In genomic region chr9:115778862-115779261, GRCm38 (mm10) we compare ENCODE assay signal across 28 mouse cellular contexts.
DNase-seq lines count a peak whose midpoint lies in the region; ATAC-seq and TF ChIP-seq lines count a peak whose summit lies in the region.
"Had no signal": no experiment of that assay in that cellular context is flagged by ENCODE, and none has a peak within 500 bp of the region (broad histone marks: within the 10 kb centered on the region; RNA-seq: fewer than 3 reads in every experiment).

No protein-coding gene starts in this region.

- H3K36me3 ChIP-seq in heart, embryonic 11.5 days (ENCODE audit: control insufficient read depth, insufficient read depth, low read length), result no peaks in the 10 kb centered on the region
- H3K36me3 ChIP-seq in kidney, embryonic 15.5 days, result no peaks in the 10 kb centered on the region
- H3K36me3 ChIP-seq in lung, embryonic 14.5 days (ENCODE audit: insufficient read depth), result no peaks in the 10 kb centered on the region
- H3K36me3 ChIP-seq: embryonic facial prominence, embryonic 12.5 days; forebrain, embryonic 10.5 days; forebrain, embryonic 15.5 days; hindbrain, embryonic 13.5 days; limb, embryonic 10.5 days; limb, embryonic 15.5 days; liver, embryonic 13.5 days had no signal

- H3K27me3 ChIP-seq in heart, embryonic 11.5 days (ENCODE audit: control insufficient read depth, insufficient read depth, low read length), result no peaks in the 10 kb centered on the region
- no peaks in the 10 kb centered on the region; the same call in 1 of the 2 replicates for H3K27me3 ChIP-seq in kidney, embryonic 15.5 days
- H3K27me3 ChIP-seq in lung, embryonic 14.5 days (ENCODE audit: insufficient read depth, low read length), result no peaks in the 10 kb centered on the region
- H3K27me3 ChIP-seq: embryonic facial prominence, embryonic 12.5 days; forebrain, embryonic 15.5 days; hindbrain, embryonic 13.5 days; limb, embryonic 15.5 days; liver, embryonic 13.5 days had no signal

- H3K4me3 ChIP-seq in heart, embryonic 11.5 days (ENCODE audit: low read depth, low read length), result no peak overlapping the region
- no peak overlapping the region for H3K4me3 ChIP-seq in kidney, embryonic 15.5 days (replicated peaks)
- H3K4me3 ChIP-seq in lung, embryonic 14.5 days (ENCODE audit: low read depth, low read length), result no peak overlapping the region
- H3K4me3 ChIP-seq: embryonic facial prominence, embryonic 12.5 days; forebrain, embryonic 10.5 days; forebrain, embryonic 15.5 days; hindbrain, embryonic 13.5 days; limb, embryonic 10.5 days; limb, embryonic 15.5 days; liver, embryonic 13.5 days had no signal

- WGBS in heart, embryonic 11.5 days (ENCODE audit: insufficient replicate concordance), result 35% methylated on average over 5 of the region's 5 CpGs
- WGBS in kidney, embryonic 15.5 days, result 14% methylated on average over 5 of the region's 5 CpGs
- WGBS in lung, embryonic 14.5 days, result 36% methylated on average over 5 of the region's 5 CpGs

- ATAC-seq in heart, embryonic 11.5 days (replicated peaks; ENCODE audit: insufficient number of reproducible peaks, low FRiP score, low TSS enrichment), result peak; percentile 39; the same call in 1 of the 2 replicates
- ATAC-seq in kidney, embryonic 15.5 days (replicated peaks; ENCODE audit: low FRiP score), result peak; percentile 82
- no peak; the same call in 1 of the 2 replicates for ATAC-seq in lung, embryonic 14.5 days (ENCODE audit: insufficient read depth)
- ATAC-seq: CD4-positive, CD25-positive, alpha-beta regulatory T cell, adult 4 months; forebrain, embryonic 15.5 days; intestine, embryonic 16.5 days; midbrain, embryonic 16.5 days had no signal

- no peak for DNase-seq in heart, adult 9 months (ENCODE audit: low spot score in 2 of 2)
- DNase-seq in kidney, postnatal 14 days, result no peak
- peak; percentile 16 for DNase-seq in lung, embryonic 14.5 days
- no peak for DNase-seq in lung, postnatal 36 days
- DNase-seq: adrenal gland, postnatal 14 days; cerebellum, adult 11 months; cerebellum, adult 9-10 months; cerebellum, postnatal 36 days; gastrocnemius, postnatal 25 days; heart, postnatal 14 days; layer of hippocampus, adult 9-11 months; liver, embryonic 13.5 days; lung, adult 18-20 months; lung, postnatal 10 days; right cerebral cortex, postnatal 4 days; thymus, postnatal 4 days had no signal

- H3K9ac ChIP-seq in heart, embryonic 11.5 days (ENCODE audit: low read depth, low read length), result no peak overlapping the region
- no peak overlapping the region for H3K9ac ChIP-seq in kidney, embryonic 15.5 days
- no peak overlapping the region for H3K9ac ChIP-seq in lung, embryonic 14.5 days
- H3K9ac ChIP-seq: embryonic facial prominence, embryonic 12.5 days; forebrain, embryonic 15.5 days; hindbrain, embryonic 13.5 days; limb, embryonic 15.5 days; liver, embryonic 13.5 days had no signal

- no peak overlapping the region for H3K4me2 ChIP-seq in heart, embryonic 11.5 days
- H3K4me2 ChIP-seq in kidney, embryonic 15.5 days, result no peak overlapping the region
- no peak overlapping the region for H3K4me2 ChIP-seq in lung, embryonic 14.5 days
- H3K4me2 ChIP-seq: embryonic facial prominence, embryonic 12.5 days; forebrain, embryonic 15.5 days; hindbrain, embryonic 13.5 days; limb, embryonic 15.5 days; liver, embryonic 13.5 days had no signal

- TF ChIP-seq CTCF in lung, embryonic 14.5 days (IDR thresholded peaks at IDR 0.05; ENCODE audit: low read depth), result no peak

- H3K4me1 ChIP-seq in heart, embryonic 11.5 days (ENCODE audit: control insufficient read depth, insufficient read depth, low read length), result 0 out of 2 replicates have a peak, but pooled peaks cover 3% of the 10 kb centered on the region
- peaks cover 15% of the 10 kb centered on the region for H3K4me1 ChIP-seq in kidney, embryonic 15.5 days
- H3K4me1 ChIP-seq in lung, embryonic 14.5 days (ENCODE audit: insufficient read depth), result no peaks in the 10 kb centered on the region
- H3K4me1 ChIP-seq: embryonic facial prominence, embryonic 12.5 days; forebrain, embryonic 10.5 days; forebrain, embryonic 15.5 days; limb, embryonic 15.5 days; liver, embryonic 13.5 days had no signal

- no peaks in the 10 kb centered on the region; the same call in 1 of the 2 replicates for H3K9me3 ChIP-seq in heart, embryonic 11.5 days (replicated peaks; ENCODE audit: control insufficient read depth, low read length)
- 0 out of 2 replicates have a peak, but pooled peaks cover 7% of the 10 kb centered on the region for H3K9me3 ChIP-seq in kidney, embryonic 15.5 days (replicated peaks)
- no peaks in the 10 kb centered on the region for H3K9me3 ChIP-seq in lung, embryonic 14.5 days (ENCODE audit: low read depth, low read length)
- H3K9me3 ChIP-seq: forebrain, embryonic 15.5 days; limb, embryonic 10.5 days; limb, embryonic 15.5 days; liver, embryonic 13.5 days had no signal

- H3K27ac ChIP-seq in heart, embryonic 11.5 days (ENCODE audit: low read depth, low read length), result no peak overlapping the region; the same call in 1 of the 2 replicates
- H3K27ac ChIP-seq in kidney, embryonic 15.5 days, result no peak overlapping the region; the same call in 1 of the 2 replicates
- H3K27ac ChIP-seq in lung, embryonic 14.5 days (ENCODE audit: low read depth), result no peak overlapping the region
- H3K27ac ChIP-seq: embryonic facial prominence, embryonic 12.5 days; forebrain, embryonic 10.5 days; forebrain, embryonic 15.5 days; hindbrain, embryonic 13.5 days; limb, embryonic 10.5 days; limb, embryonic 15.5 days; liver, embryonic 13.5 days; stomach, postnatal 0 days had no signal
